Mouse (Mus musculus): Measurements from ENCODE around the gene Tead2.

- no peak for TF ChIP-seq POLR2A (IDR thresholded peaks at IDR 0.05; ENCODE audit: borderline replicate concordance, low read depth, low read length)
- TF ChIP-seq CTCF (IDR thresholded peaks at IDR 0.05; ENCODE audit: low read depth, low read length) = no peak
These were observed 32.1 kb downstream of the Tead2 start for GRCm38 (mm10) chr7:45247666-45248065.
